Mouse (Mus musculus): Measurements from ENCODE around the gene Uvssa. TPM values are rescaled to one million over a fixed set of nuclear protein-coding genes. Genes with fewer than 3 reads are reported as not detected.

The Uvssa gene
- total RNA-seq, 2 experiments from 2014 or later = 5.3 to 7.3 TPM

DNA sequence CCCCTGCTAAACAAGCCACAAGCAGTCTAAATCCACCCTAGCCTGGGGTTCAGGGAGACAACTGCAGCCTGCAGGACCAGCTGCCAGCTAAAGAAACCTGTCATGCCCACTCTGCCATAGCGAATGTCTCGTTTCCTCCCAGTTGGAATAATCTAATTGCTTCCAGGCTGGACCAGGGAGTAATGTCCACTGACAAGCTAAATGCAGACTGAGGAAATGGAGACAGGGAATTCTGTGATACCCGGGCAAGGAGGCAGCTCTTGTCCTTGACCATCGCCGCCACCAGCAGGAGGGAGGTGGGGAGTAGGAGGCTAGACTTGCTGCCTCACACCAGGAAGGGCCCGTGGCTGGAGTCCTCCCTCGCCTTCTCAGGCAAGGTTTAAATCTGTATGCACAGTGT, 86.0 kb downstream of the Uvssa start:
- no peak overlapping the region for H3K27ac ChIP-seq
- intact Hi-C loops (cut with DNase I) = no loop called here
- DNase-seq (ENCODE audit: extremely low spot score in 1 of 2, low spot score in 2 of 2) = no peak
- no peak overlapping the region for H3K4me3 ChIP-seq
- no peak for TF ChIP-seq CTCF (IDR thresholded peaks at IDR 0.05)

DNA sequence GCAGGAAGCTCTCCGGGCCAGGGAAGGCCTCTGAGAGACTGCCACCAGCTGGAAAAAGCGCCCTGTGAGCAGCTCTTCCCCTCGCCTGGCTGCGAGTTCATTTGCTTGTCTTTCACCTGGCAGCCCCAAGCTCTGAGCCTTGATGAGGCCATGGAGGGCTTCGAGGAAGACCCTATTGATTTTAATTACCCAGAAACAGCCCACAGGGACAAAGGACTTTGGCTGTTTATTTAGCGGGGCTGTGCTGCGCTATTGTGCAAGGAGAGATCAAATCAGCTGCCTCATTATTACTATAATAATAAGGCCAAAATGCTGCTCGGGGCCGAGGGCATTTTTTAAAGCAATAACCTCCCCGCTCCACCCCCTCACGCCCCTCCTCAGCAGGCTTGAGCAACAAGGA, 87.1 kb downstream of the Uvssa start:
- Histone ChIP-seq H3K4me3 (no peak overlapping the region), H3K27ac (no peak overlapping the region)
- intact Hi-C loops (cut with DNase I) = no loop called here
- TF ChIP-seq CTCF (IDR thresholded peaks at IDR 0.05) = no peak
- no peak for DNase-seq (ENCODE audit: extremely low spot score in 1 of 2, low spot score in 2 of 2)

Other genes with a start within 250 kb of the Uvssa start
- gene Spon2, start 160.1 kb upstream of the Uvssa start, total RNA-seq (2021) = under 1 TPM in 1 of 2 experiments, not detected in 1; 0.56 TPM
- gene Ctbp1, start 103.6 kb upstream of the Uvssa start, total RNA-seq (2021) = 100 to 1,000 TPM; 315 to 319 TPM
- gene Maea, start 43.0 kb upstream of the Uvssa start, total RNA-seq (2021) = 10 to 100 TPM; 98.7 to 99.4 TPM
- gene Nkx1-1, start 55.4 kb downstream of the Uvssa start, total RNA-seq (2021) = not detected